Mouse (Mus musculus) liver, postnatal 0 days (tissue): Measurements from ENCODE around the gene Csrp2. TPM values are rescaled to one million over a fixed set of nuclear protein-coding genes. Genes with fewer than 3 reads are reported as not detected.

Source experiments
- ATAC-seq: fragments of 200-750 bp; cut with Nextera tagmentation; 2 replicates; pipeline ENCODE4 v1.8.0; 2017; ENCODE audit warnings: mild to moderate bottlenecking, moderate library complexity
- DNase-seq: peaks from one replicate; pipeline ENCODE4 v3.0.0-alpha.2; 2016
- H3K27ac ChIP-seq: fragments of 300-500 bp; sonication (generic); 2 replicates; pipeline ENCODE4 v1.5.1; 2014; ENCODE audit warnings: antibody characterized with exemption, moderate library complexity, mild to moderate bottlenecking, low read depth
- H3K27me3 ChIP-seq: fragments of 300-500 bp; sonication (generic); 2 replicates; pipeline ENCODE4 v1.6.1; 2014; ENCODE audit warnings: low read length, control low read depth, mixed read lengths; ENCODE audit not compliant: insufficient read depth
- H3K36me3 ChIP-seq: fragments of 300-500 bp; sonication (generic); replicated peaks from 2 replicates; pipeline ENCODE4 v1.6.1; 2014; ENCODE audit warnings: mild to moderate bottlenecking, control low read depth, low read length, moderate library complexity, mixed read lengths; ENCODE audit not compliant: insufficient read depth
- H3K4me1 ChIP-seq: fragments of 300-500 bp; sonication (generic); 2 replicates; pipeline ENCODE4 v1.6.1; 2014; ENCODE audit warnings: antibody characterized with exemption, mild to moderate bottlenecking, control low read depth; ENCODE audit not compliant: insufficient read depth
- H3K4me2 ChIP-seq: fragments of 300-500 bp; sonication (generic); 2 replicates; pipeline ENCODE4 v1.6.1; 2014; ENCODE audit warnings: low read depth, mild to moderate bottlenecking, low read length, moderate library complexity, mixed read lengths
- H3K4me3 ChIP-seq: fragments of 300-500 bp; sonication (generic); 2 replicates; pipeline ENCODE4 v1.5.1; 2014; ENCODE audit warnings: low read depth, low read length
- H3K9ac ChIP-seq: fragments of 300-500 bp; sonication (generic); replicated peaks from 2 replicates; pipeline ENCODE4 v1.6.1; 2014; ENCODE audit warnings: mild to moderate bottlenecking, moderate library complexity
- H3K9me3 ChIP-seq: fragments of 300-500 bp; sonication (generic); 2 replicates; pipeline ENCODE4 v1.6.1; 2016; ENCODE audit warnings: mild to moderate bottlenecking, control low read depth, low read length, mixed read lengths
- CTCF ChIP-seq: sonication (generic); IDR thresholded peaks from 2 replicates; pipeline ENCODE4 v1.5.1; 2016; ENCODE audit warnings: antibody characterized with exemption, low read depth
- EP300 ChIP-seq: IDR thresholded peaks from 2 replicates; pipeline ENCODE4 v1.6.1; 2016; ENCODE audit warnings: antibody characterized with exemption, low read depth, mild to moderate bottlenecking
- WGBS: fragments of 180-500 bp; shearing (Covaris S2); extraction: QIAGEN DNeasy Blood & Tissue Kit; methylation state at CpG from one replicate; pipeline ENCODE4 v1.1.7; 2014; ENCODE audit not compliant: insufficient replicate concordance; 5-methylcytosine and 5-hydroxymethylcytosine counted together
- polyA plus RNA-seq: library from polyadenylated mRNA; unstranded; fragments of >200 nt; fragmentation: Nextera tagmentation; extraction: Ambion mirVana; gene quantifications from 2 replicates; pipeline ENCODE4 v1.2.1, GENCODE M21; 2015

Csrp2 gene
- polyA plus RNA-seq, 1 experiment from 2014 or later: 19.2 TPM

DNA sequence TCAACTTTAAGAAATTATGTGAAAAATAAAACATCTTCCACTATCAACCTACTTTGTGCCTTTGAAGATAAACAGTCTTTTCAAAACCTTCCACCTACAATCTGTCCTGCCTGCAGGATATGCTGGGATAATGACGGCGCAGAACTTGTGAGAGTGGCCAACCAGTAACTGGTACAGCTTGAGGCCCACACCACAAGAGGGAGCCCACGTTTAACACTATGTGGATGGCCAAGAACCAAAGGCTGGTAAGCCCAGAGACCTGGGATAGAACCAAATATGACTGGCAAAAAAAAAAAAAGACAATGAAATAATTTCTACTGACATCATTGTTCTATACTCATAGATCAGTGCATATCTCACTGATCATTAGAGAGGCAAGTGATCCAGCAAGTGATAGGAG is 54.9 kb downstream of the Csrp2 start:
- ATAC-seq (no peak), DNase-seq (peak; percentile 42)
- 0 out of 2 replicates have a peak, but pooled peaks cover 4% of the 10 kb centered on the region for H3K4me1 ChIP-seq
- 56% methylated on average over 3 of the region's 3 CpGs for WGBS
- no peak overlapping the region for H3K4me3 ChIP-seq
- H3K9ac ChIP-seq: no peak overlapping the region
- no peaks in the 10 kb centered on the region for H3K9me3 ChIP-seq
- H3K36me3 ChIP-seq: peaks cover 9% of the 10 kb centered on the region; the same call in 1 of the 2 replicates
- H3K4me2 ChIP-seq: no peak overlapping the region
- TF ChIP-seq CTCF (peak; percentile 62), EP300 (no peak)
- H3K27me3 ChIP-seq: no peaks in the 10 kb centered on the region
- no peak overlapping the region for H3K27ac ChIP-seq

DNA sequence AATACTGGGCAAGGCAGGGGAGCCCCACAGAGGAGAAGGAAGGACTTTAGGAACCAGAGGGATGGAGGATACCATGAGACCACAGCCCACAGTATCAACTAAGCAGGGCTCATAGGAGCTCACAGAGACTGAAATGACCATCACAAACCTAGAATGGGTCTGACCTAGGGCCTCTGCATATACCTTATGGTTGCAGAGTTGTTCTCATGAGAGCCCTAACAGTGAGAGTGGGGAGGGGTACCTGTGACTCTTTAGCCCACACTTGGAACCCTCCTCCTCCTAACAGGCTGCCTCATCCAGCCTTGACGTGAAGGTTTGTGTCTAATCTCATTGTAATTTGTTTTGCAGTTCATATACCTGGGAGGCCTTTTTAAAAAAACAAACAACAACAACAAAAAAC is 55.3 kb downstream of the Csrp2 start:
- 0 out of 2 replicates have a peak, but pooled peaks cover 4% of the 10 kb centered on the region for H3K4me1 ChIP-seq
- peaks cover 11% of the 10 kb centered on the region; the same call in 1 of the 2 replicates for H3K36me3 ChIP-seq
- TF ChIP-seq EP300 (no peak), CTCF (no peak)
- DNase-seq: no peak
- H3K4me2 ChIP-seq: no peak overlapping the region
- no peak for ATAC-seq
- no peaks in the 10 kb centered on the region for H3K27me3 ChIP-seq
- H3K27ac ChIP-seq: no peak overlapping the region
- 94% methylated on average over 1 of the region's 1 CpGs for WGBS
- H3K9ac ChIP-seq: no peak overlapping the region
- no peak overlapping the region for H3K4me3 ChIP-seq
- no peaks in the 10 kb centered on the region for H3K9me3 ChIP-seq

DNA sequence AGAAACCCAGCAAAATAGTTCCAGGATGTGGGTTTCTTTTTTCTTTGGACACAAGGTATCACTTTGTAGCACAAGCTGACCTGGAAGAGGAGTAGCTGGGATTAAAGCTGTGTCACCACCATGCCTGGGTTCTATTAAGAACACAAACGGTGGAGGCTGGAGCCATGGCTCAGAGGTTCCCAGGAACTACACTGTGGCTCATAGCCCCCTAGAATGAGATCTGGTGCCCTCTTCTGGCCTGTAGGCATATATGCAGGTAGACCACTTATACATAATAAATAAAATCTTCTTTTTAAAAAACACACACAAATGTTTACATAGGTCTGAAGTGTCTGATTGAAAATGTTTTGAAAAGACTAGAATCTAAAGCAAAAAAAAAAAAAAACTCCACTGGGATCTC is 56.5 kb downstream of the Csrp2 start:
- H3K9me3 ChIP-seq: no peaks in the 10 kb centered on the region
- 5% methylated on average over 1 of the region's 1 CpGs for WGBS
- no peak for TF ChIP-seq EP300
- peak; percentile 74 for TF ChIP-seq CTCF
- ATAC-seq (no peak), DNase-seq (no peak)
- no peak overlapping the region for H3K27ac ChIP-seq
- 0 out of 2 replicates have a peak, but pooled peaks cover 1% of the 10 kb centered on the region for H3K4me1 ChIP-seq
- no peaks in the 10 kb centered on the region for H3K27me3 ChIP-seq
- H3K4me3 ChIP-seq: no peak overlapping the region
- H3K4me2 ChIP-seq: no peak overlapping the region
- H3K36me3 ChIP-seq: peaks cover 13% of the 10 kb centered on the region; the same call in 1 of the 2 replicates
- H3K9ac ChIP-seq: no peak overlapping the region

DNA sequence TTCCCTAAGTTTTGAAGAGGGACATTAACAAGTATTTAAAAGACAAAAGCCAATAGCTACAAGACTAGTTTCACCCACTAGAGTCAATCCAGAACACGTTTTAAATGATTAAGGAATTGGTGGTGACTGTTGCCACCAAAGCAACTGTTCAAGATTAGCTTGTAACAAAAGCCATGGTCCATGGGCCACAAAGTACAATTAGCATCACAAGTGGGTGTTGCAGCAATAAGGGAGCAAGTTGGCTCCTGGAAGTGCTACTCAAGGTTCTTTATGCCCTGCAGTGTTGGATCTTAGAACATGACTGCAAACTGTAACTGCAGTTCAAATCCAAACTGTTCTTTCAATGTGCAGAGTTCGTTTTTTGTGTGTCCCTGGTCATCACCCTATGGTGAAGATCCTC is 57.8 kb downstream of the Csrp2 start:
- WGBS: 66% methylated on average over 2 of the region's 2 CpGs
- H3K4me2 ChIP-seq: no peak overlapping the region
- no peak for TF ChIP-seq EP300
- TF ChIP-seq CTCF: no peak
- H3K27me3 ChIP-seq: no peaks in the 10 kb centered on the region
- no peak overlapping the region for H3K27ac ChIP-seq
- peaks cover 10% of the 10 kb centered on the region; the same call in 1 of the 2 replicates for H3K36me3 ChIP-seq
- ATAC-seq: no peak
- H3K9ac ChIP-seq: no peak overlapping the region
- no peaks in the 10 kb centered on the region for H3K4me1 ChIP-seq
- no peaks in the 10 kb centered on the region for H3K9me3 ChIP-seq
- DNase-seq: no peak
- no peak overlapping the region for H3K4me3 ChIP-seq

DNA sequence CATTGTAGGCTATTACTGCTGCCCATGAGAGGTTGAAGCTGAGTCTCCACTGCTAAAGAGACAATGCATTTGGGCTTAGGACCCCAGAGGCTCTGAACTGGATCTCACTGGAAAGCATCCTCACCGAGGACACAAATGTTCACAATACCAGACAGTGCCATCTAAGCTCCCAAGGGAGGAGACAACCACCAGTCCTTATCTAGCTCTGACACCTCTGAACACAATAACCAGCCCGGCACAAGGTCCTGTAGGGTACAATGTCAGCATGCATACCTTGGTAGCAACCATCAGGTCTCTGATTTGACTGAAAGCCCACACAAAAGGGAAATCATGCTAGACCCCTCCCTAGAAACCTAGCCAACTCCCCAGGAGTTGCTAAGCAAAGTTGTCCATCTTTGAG is 59.8 kb downstream of the Csrp2 start:
- DNase-seq (no peak), ATAC-seq (no peak)
- no peaks in the 10 kb centered on the region for H3K9me3 ChIP-seq
- H3K27ac ChIP-seq: no peak overlapping the region
- H3K4me1 ChIP-seq: no peaks in the 10 kb centered on the region
- 62% methylated on average over 2 of the region's 2 CpGs for WGBS
- no peaks in the 10 kb centered on the region for H3K27me3 ChIP-seq
- no peak overlapping the region for H3K4me2 ChIP-seq
- TF ChIP-seq CTCF: no peak
- TF ChIP-seq EP300: no peak
- no peak overlapping the region for H3K9ac ChIP-seq
- peaks cover 7% of the 10 kb centered on the region; the same call in 1 of the 2 replicates for H3K36me3 ChIP-seq
- no peak overlapping the region for H3K4me3 ChIP-seq

DNA sequence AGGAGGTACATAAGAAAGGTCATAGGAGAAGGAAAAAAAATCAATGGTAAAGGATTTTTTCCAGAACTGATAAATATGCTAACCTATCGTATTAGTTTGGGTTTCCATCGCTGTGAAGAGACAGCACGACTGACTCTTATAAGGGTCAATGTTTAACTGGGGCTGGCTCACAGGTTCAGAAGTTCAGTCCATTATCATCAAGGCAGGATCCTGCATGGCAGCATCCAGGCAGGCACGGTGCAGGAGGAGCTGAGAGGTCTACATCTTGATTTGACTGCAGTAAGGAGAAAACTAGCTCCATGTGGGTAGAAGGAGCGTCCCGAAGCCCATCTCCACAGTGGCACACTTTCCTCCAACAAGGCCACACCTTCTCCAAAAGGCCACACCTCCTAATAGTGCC is 60.9 kb downstream of the Csrp2 start:
- Histone ChIP-seq H3K36me3 (peaks cover 7% of the 10 kb centered on the region; the same call in 1 of the 2 replicates), H3K4me3 (no peak overlapping the region), H3K4me2 (no peak overlapping the region), H3K27ac (no peak overlapping the region), H3K27me3 (no peaks in the 10 kb centered on the region), H3K9ac (no peak overlapping the region), H3K4me1 (no peaks in the 10 kb centered on the region), H3K9me3 (no peaks in the 10 kb centered on the region)
- TF ChIP-seq CTCF: no peak
- no peak for TF ChIP-seq EP300
- DNase-seq (no peak), ATAC-seq (no peak)
- WGBS: 70% methylated on average over 6 of the region's 6 CpGs

DNA sequence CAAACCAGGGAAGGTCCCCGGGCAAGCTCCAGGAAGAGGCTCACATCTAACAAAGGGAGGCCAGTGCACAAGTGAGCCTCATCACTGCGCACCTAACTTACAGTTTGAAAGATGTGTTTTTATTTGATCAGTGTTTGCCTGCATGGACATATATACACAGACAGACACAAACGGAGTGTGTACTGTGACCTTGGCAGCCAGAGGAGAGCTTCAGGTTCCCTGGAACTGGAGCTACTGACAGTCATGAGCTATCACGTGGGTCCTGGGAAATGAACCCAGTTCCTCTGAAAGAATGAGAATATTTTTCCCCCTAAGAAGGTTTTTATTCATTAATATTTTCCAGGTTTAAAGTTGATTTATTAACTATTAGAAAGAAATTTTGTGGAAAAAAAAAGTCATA is 63.2 kb downstream of the Csrp2 start:
- H3K4me3 ChIP-seq: no peak overlapping the region
- ATAC-seq: no peak
- DNase-seq: no peak

More for the DNA sequence above, 63.2 kb downstream of the Csrp2 start:
- Histone ChIP-seq H3K9me3 (no peaks in the 10 kb centered on the region), H3K27ac (no peak overlapping the region), H3K27me3 (no peaks in the 10 kb centered on the region), H3K9ac (no peak overlapping the region), H3K4me2 (no peak overlapping the region), H3K36me3 (peaks cover 7% of the 10 kb centered on the region; the same call in 1 of the 2 replicates), H3K4me1 (no peaks in the 10 kb centered on the region)
- TF ChIP-seq CTCF: no peak
- no peak for TF ChIP-seq EP300
- 59% methylated on average over 4 of the region's 4 CpGs for WGBS
